Mouse (Mus musculus) erythroblast, embryonic 14.5 days (primary cell): ENCODE results near the gene Cpne5.

Experiments used
- GATA1 ChIP-seq: IDR thresholded peaks from 2 replicates; pipeline ENCODE4 v1.6.1; 2012; ENCODE audit warnings: low read length, inconsistent platforms, mixed read lengths
- TAL1 ChIP-seq: IDR thresholded peaks from 3 replicates; pipeline ENCODE4 v1.6.1; 2012; ENCODE audit warnings: low read length, inconsistent platforms, mixed read lengths

GRCm38 (mm10) chr17:29178503-29179059, 59.4 kb downstream of the Cpne5 start:
- TF ChIP-seq TAL1 (no peak), GATA1 (no peak)
